Mouse (Mus musculus) hindbrain, embryonic 14.5 days (tissue): Measurements from ENCODE around the gene Rps6kb2. TPM values are rescaled to one million over a fixed set of nuclear protein-coding genes. Genes with fewer than 3 reads are reported as not detected.
"Not testable (repeated sequence)": the region's sequence is repeated elsewhere in the genome, so short reads cannot be mapped to it uniquely, and the experiment has no call there.

ENCODE experiments used
- ATAC-seq: fragments of 200-750 bp; cut with Nextera tagmentation; 2 replicates; pipeline ENCODE4 v1.8.0; 2017; ENCODE audit warnings: moderate number of reproducible peaks, mild to moderate bottlenecking, moderate TSS enrichment, moderate library complexity; ENCODE audit not compliant: low FRiP score
- DNase-seq: peaks from one replicate; pipeline ENCODE4 v3.0.0-alpha.2; 2015; ENCODE audit warnings: low spot score
- H3K27ac ChIP-seq: fragments of 300-500 bp; sonication (generic); 2 replicates; pipeline ENCODE4 v1.5.1; 2014; ENCODE audit warnings: mild to moderate bottlenecking, moderate library complexity
- H3K27me3 ChIP-seq: fragments of 300-500 bp; sonication (generic); 2 replicates; pipeline ENCODE4 v1.6.1; 2014; ENCODE audit warnings: mild to moderate bottlenecking, low read length, mixed read lengths; ENCODE audit not compliant: control insufficient read depth, insufficient read depth
- H3K36me3 ChIP-seq: fragments of 300-500 bp; sonication (generic); replicated peaks from 2 replicates; pipeline ENCODE4 v1.6.1; 2014; ENCODE audit not compliant: control insufficient read depth, insufficient read depth
- H3K4me1 ChIP-seq: fragments of 300-500 bp; sonication (generic); replicated peaks from 2 replicates; pipeline ENCODE4 v1.6.1; 2014; ENCODE audit warnings: antibody characterized with exemption, low read length, mixed read lengths; ENCODE audit not compliant: control insufficient read depth, insufficient read depth
- H3K4me2 ChIP-seq: fragments of 300-500 bp; sonication (generic); replicated peaks from 2 replicates; pipeline ENCODE4 v1.6.1; 2014; ENCODE audit warnings: mild to moderate bottlenecking, moderate library complexity
- H3K4me3 ChIP-seq: fragments of 300-500 bp; sonication (generic); replicated peaks from 2 replicates; pipeline ENCODE4 v1.5.1; 2014; ENCODE audit warnings: mild to moderate bottlenecking, low read length
- H3K9ac ChIP-seq: fragments of 300-500 bp; sonication (generic); 2 replicates; pipeline ENCODE4 v1.6.1; 2014
- H3K9me3 ChIP-seq: fragments of 300-500 bp; sonication (generic); 2 replicates; pipeline ENCODE4 v1.6.1; 2016; ENCODE audit warnings: low read length; ENCODE audit not compliant: control insufficient read depth
- WGBS: fragments of 180-500 bp; shearing (Covaris S2); extraction: QIAGEN DNeasy Blood & Tissue Kit; methylation state at CpG from one replicate; pipeline ENCODE4 v1.1.7; 2014; 5-methylcytosine and 5-hydroxymethylcytosine counted together
- polyA plus RNA-seq: library from polyadenylated mRNA; unstranded; fragments of >200 nt; fragmentation: Nextera tagmentation; extraction: Ambion mirVana; gene quantifications from 2 replicates; pipeline ENCODE4 v1.2.1, GENCODE M21; 2014

Rps6kb2 gene
- polyA plus RNA-seq, 1 experiment from 2014 or later: 39.7 TPM

DNA sequence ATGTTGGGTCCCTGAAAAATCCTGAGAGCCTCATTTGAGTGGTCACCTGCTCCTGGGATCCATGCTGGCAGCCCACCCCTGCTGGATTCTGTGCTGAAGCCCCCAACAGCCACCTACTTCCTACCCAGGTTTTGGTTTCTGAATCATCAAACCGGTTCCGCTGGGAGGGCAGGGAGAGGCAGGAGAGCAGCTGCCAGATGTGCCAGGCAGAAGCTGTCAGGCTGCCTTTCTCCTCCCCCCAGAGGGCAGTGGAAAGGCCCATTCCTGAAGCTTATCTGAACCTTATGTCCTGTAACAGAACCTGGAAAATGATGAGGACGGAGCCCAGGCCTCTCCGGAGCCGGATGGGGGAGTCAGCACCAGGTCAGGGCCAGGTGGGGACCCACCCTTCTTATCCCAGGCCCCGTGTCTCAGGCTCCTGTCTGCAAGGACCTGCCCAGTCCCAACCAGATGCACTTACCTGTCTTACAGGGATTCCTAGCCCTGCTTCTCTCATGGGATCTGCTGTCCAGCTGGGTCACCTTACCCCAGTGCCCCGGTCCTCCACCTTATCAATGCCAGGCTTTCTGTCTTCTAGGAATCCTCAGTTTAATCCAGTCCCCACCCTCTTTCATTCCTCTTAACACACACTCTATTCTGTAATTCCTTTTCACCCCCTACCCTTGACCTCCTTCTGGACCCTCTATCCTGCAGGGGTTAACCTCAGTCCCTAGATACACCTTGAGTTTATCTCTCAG is 36.2 kb downstream of the Rps6kb2 start:
- peaks cover 38% of the 10 kb centered on the region for H3K36me3 ChIP-seq
- peak overlapping the region; percentile 83 for H3K4me3 ChIP-seq
- H3K4me1 ChIP-seq: peaks cover 15% of the 10 kb centered on the region
- peak overlapping the region; percentile 71 for H3K4me2 ChIP-seq
- peak overlapping the region; percentile 91 for H3K9ac ChIP-seq
- ATAC-seq (no peak), DNase-seq (no peak)
- no peak overlapping the region for H3K27ac ChIP-seq
- no peaks in the 10 kb centered on the region for H3K9me3 ChIP-seq
- H3K27me3 ChIP-seq: no peaks in the 10 kb centered on the region
- WGBS: 69% methylated on average over 7 of the region's 7 CpGs

- Histone ChIP-seq H3K9me3 (no peaks in the 10 kb centered on the region), H3K4me1 (peaks cover 15% of the 10 kb centered on the region), H3K4me2 (peak within 1 kb of the TSS; percentile 71), H3K36me3 (peaks cover 29% of the 10 kb centered on the region), H3K27ac (peak within 1 kb of the TSS; percentile 81), H3K27me3 (no peaks in the 10 kb centered on the region), H3K4me3 (peak within 1 kb of the TSS; percentile 83), H3K9ac (peak within 1 kb of the TSS; percentile 91)
- DNase-seq: peak; percentile 96
- ATAC-seq: peak; percentile 94
- under 1% methylated on average over 63 of the region's 64 CpGs for WGBS
These were observed 37.1 kb downstream of the Rps6kb2 start, which contains the start of gene Aip for GRCm38 (mm10) chr19:4125741-4126696. Gene Aip, minus strand, starts transcription at chr19:4125858.

DNA sequence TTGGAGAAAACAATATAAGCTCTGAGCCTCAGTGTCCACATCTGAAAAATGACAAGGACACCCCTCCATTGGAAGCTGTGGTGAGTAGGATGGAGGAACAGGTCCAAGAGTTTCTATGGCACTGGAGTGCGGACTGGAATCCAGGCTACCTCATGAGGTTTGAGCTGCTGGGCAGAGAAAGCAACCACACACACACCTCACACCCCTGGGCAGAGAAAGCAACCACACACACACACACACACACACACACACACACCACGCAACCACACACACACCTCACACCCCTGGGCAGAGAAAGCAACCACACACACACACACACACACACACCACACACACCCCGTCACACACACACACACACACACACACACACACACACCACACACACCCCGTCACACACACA is 37.9 kb downstream of the Rps6kb2 start:
- Histone ChIP-seq H3K9ac (peak overlapping the region; percentile 91), H3K4me3 (peak overlapping the region; percentile 83), H3K36me3 (peaks cover 26% of the 10 kb centered on the region), H3K4me1 (peaks cover 22% of the 10 kb centered on the region), H3K4me2 (peak overlapping the region; percentile 71), H3K27ac (peak overlapping the region; percentile 63)
- WGBS: 10% methylated on average over 4 of the region's 4 CpGs
- not testable (repeated sequence) for H3K27me3 ChIP-seq, DNase-seq, H3K9me3 ChIP-seq
- ATAC-seq: peak; percentile 42

DNA sequence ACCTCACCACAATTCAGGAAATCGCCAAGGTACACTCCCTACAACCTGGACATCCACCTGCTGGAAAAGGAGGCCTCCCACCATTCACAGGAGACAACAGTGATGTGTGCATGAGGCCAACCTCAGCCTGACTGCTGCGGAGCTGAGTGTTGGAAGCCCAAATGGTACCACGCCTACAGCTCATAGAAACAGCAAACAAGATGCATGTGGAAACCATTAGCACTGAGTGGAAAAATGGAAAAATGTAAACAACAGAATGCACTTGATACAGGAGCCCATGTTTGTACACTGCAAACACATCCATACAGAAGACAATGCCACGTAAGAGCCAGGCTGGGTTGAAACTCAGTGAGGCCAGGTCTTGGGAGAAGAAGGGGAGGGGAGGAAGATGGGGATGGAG is 38.7 kb downstream of the Rps6kb2 start:
- ATAC-seq (no peak), DNase-seq (no peak)
- Histone ChIP-seq H3K9ac (no peak overlapping the region), H3K27ac (no peak overlapping the region), H3K4me2 (no peak overlapping the region), H3K4me1 (peaks cover 24% of the 10 kb centered on the region), H3K27me3 (no peaks in the 10 kb centered on the region), H3K36me3 (peaks cover 19% of the 10 kb centered on the region), H3K9me3 (no peaks in the 10 kb centered on the region), H3K4me3 (no peak overlapping the region)
- WGBS: 81% methylated on average over 4 of the region's 4 CpGs

- Histone ChIP-seq H3K9ac (no peak overlapping the region), H3K27me3 (no peaks in the 10 kb centered on the region), H3K9me3 (no peaks in the 10 kb centered on the region), H3K4me2 (no peak overlapping the region), H3K4me1 (peaks cover 23% of the 10 kb centered on the region), H3K27ac (no peak overlapping the region), H3K36me3 (peaks cover 6% of the 10 kb centered on the region; the same call in 1 of the 2 replicates), H3K4me3 (no peak overlapping the region)
- WGBS: 89% methylated on average over 7 of the region's 7 CpGs
- DNase-seq (no peak), ATAC-seq (no peak)
These were observed 40.5 kb downstream of the Rps6kb2 start for GRCm38 (mm10) chr19:4122411-4123370.

DNA sequence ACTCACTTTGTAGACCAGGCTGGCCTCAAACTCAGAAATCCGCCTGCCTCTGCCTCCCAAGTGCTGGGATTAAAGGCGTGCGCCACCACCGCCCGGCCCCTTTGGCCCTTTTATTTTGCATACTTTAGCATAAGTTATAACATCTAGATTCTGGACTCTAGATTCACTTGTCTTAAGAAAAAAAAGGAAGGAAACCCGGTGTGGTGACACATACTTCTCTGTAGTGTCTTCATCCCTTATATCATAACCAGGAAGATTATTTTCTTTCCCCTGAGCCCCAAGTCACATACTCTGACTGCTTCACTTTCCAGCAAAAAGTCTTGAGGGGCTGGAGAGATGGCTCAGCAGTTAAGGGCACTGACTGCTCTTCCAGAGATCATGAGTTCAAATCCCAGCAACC is 41.3 kb downstream of the Rps6kb2 start:
- not testable (repeated sequence) for H3K27me3 ChIP-seq, H3K9ac ChIP-seq, H3K4me3 ChIP-seq, H3K36me3 ChIP-seq, H3K27ac ChIP-seq, DNase-seq, H3K9me3 ChIP-seq, ATAC-seq
- H3K4me1 ChIP-seq: peaks cover 15% of the 10 kb centered on the region
- H3K4me2 ChIP-seq: peak overlapping the region; percentile 33
- 60% methylated on average over 6 of the region's 6 CpGs for WGBS

- 4% methylated on average over 38 of the region's 38 CpGs for WGBS
- Histone ChIP-seq H3K27me3 (no peaks in the 10 kb centered on the region), H3K4me1 (peaks cover 9% of the 10 kb centered on the region)
These were observed 41.9 kb downstream of the Rps6kb2 start for GRCm38 (mm10) chr19:4121097-4121805.

DNA sequence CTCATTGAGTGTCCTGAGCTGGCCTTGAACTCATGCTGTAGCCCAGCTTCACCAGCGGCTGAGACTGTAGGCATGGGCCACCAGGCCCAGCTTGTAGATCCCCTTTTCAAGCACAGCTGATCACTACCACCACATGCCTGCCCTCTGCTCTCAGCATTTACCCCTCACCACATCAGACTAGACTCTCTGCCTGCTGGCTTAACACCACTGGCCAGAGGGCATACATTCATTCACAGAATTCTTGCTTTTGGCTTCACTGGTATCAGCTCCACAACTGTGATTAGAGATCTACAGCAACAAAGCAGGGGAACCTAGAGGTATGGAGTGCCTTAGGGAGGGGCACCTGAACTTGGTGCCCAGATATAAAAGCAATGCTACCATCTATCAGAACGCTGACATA is 42.7 kb downstream of the Rps6kb2 start:
- no peak overlapping the region for H3K9ac ChIP-seq
- DNase-seq: no peak
- H3K27ac ChIP-seq: 0 out of 2 replicates have a peak overlapping the region, but pooled peaks have one; percentile 76

More at GRCm38 (mm10) chr19:4121097-4121805, 41.9 kb downstream of the Rps6kb2 start:
- Histone ChIP-seq H3K4me2 (peak overlapping the region; percentile 37), H3K9me3 (no peaks in the 10 kb centered on the region), H3K36me3 (peaks cover 16% of the 10 kb centered on the region), H3K4me3 (peak overlapping the region; percentile 33), H3K27ac (peak overlapping the region; percentile 76), H3K9ac (peak overlapping the region; percentile 48)
- peak; percentile 81 for ATAC-seq
- DNase-seq: peak; percentile 98

More for the DNA sequence above, 42.7 kb downstream of the Rps6kb2 start:
- Histone ChIP-seq H3K9me3 (no peaks in the 10 kb centered on the region), H3K36me3 (peaks cover 24% of the 10 kb centered on the region), H3K4me1 (peaks cover 9% of the 10 kb centered on the region), H3K4me3 (peak overlapping the region; percentile 33), H3K27me3 (no peaks in the 10 kb centered on the region), H3K4me2 (peak overlapping the region; percentile 37)
- no peak for ATAC-seq
- WGBS: 98% methylated on average over 2 of the region's 2 CpGs
